Mouse (Mus musculus): ENCODE data around the gene Gm5930. TPM values are rescaled to one million over a fixed set of nuclear protein-coding genes. Genes with fewer than 3 reads are reported as not detected.

Gene Gm5930
- not detected in 2 replicates for polyA plus RNA-seq (2012; rRNA removed; ENCODE audit: low replicate concordance)

DNA sequence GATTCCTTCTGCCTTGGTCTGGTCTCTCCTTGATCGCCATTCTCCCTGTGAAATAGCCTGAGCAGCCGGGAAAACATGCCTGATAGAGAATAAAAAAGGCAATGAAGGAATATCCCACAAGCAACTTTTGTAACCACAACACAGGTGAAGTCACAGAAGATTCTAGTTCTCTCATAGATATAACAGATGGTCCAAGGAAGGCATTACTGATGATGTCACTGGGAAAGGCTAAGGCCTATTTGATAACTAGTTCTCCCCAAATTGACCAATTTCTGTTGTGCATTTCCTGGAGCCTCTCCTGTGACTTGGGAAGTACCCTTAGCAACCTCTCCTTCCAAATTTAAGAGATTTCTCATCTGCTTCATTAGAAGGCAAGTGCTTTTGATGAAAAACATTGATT is at the start of gene Gm5930:
TSS of gene Gm5930 (minus strand) at position 101 of the 400 bp plus-strand sequence.

DNA sequence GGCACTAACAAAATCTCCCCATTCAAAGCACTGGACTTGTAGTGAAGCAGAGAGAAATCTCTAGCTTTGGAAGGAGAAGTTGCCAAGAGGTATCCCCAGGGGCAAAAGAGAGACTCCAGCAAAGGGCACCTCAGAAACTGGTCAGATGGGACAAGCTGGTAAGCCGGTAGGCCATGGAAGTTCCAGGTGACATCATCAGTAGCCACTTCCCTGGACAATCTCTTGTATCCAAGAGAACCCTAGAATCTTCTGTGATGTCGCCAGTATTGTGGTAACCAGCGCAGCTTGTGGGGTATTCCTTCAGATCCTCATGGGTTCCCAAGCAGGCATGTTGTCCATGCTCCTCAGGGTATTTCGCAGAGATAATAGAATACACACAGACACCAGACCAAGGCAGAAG is 26.7 kb upstream of the Gm5930 start, which contains the start of gene Gm8229:
TSS of gene Gm8229 (plus strand) at position 301 of the 400 bp plus-strand sequence.

DNA sequence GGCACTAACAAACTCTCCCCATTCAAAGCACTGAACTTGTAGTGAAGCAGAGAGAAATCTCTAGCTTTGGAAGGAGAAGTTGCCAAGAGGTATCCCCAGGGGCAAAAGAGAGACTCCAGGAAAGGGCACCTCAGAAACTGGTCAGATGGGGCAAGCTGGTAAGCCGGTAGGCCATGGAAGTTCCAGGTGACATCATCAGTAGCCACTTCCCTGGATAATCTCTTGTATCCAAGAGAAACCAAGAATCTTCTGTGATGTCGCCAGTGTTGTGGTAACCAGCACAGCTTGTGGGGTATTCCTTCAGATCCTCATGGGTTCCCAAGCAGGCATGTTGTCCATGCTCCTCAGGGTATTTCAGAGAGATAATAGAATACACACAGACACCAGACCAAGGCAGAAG is 53.1 kb downstream of the Gm5930 start, which contains the start of gene Gm8220:
TSS of gene Gm8220 (plus strand) at position 301 of the 400 bp plus-strand sequence.

Other genes starting within 250 kb of the Gm5930 start
- 35.1 and 105 TPM in 2 replicates for gene Ear2, start 235.9 kb downstream of the Gm5930 start, polyA plus RNA-seq (2012; rRNA removed; ENCODE audit: low replicate concordance)
- gene Gm3327, start 214.7 kb downstream of the Gm5930 start, polyA plus RNA-seq (2012; rRNA removed; ENCODE audit: low replicate concordance): not detected in 2 replicates
- gene Gm8212, start 140.9 kb downstream of the Gm5930 start, polyA plus RNA-seq (2012; rRNA removed; ENCODE audit: low replicate concordance): not detected in 2 replicates
- gene 4930503E14Rik, start 125.3 kb downstream of the Gm5930 start, polyA plus RNA-seq (2012; rRNA removed; ENCODE audit: low replicate concordance): not detected in 2 replicates
- not detected in 2 replicates for gene Gm8220, start 53.0 kb downstream of the Gm5930 start, polyA plus RNA-seq (2012; rRNA removed; ENCODE audit: low replicate concordance)
- gene Gm8229, start 26.8 kb upstream of the Gm5930 start, polyA plus RNA-seq (2012; rRNA removed; ENCODE audit: low replicate concordance): not detected in 2 replicates
- gene Gm3371, start 72.1 kb upstream of the Gm5930 start, polyA plus RNA-seq (2012; rRNA removed; ENCODE audit: low replicate concordance): not detected in 2 replicates
- gene Gm8232, start 95.1 kb upstream of the Gm5930 start, polyA plus RNA-seq (2012; rRNA removed; ENCODE audit: low replicate concordance): not detected in 2 replicates
- not detected in 2 replicates for gene BC061237, start 153.9 kb upstream of the Gm5930 start, polyA plus RNA-seq (2012; rRNA removed; ENCODE audit: low replicate concordance)
- gene Gm17093, start 179.7 kb upstream of the Gm5930 start, polyA plus RNA-seq (2012; rRNA removed; ENCODE audit: low replicate concordance): not detected in 2 replicates
- gene Gm8247, start 244.6 kb upstream of the Gm5930 start, polyA plus RNA-seq (2012; rRNA removed; ENCODE audit: low replicate concordance): not detected in 2 replicates